Mouse (Mus musculus) myocyte (in vitro differentiated cells): Measurements from ENCODE around the gene Farp1. TPM values are rescaled to one million over a fixed set of nuclear protein-coding genes. Genes with fewer than 3 reads are reported as not detected.

ENCODE experiments used
- H3K27me3 ChIP-seq: one replicate; pipeline ENCODE4 v1.6.1; 2011; ENCODE audit not compliant: control insufficient read depth, insufficient read depth, insufficient read length
- H3K36me3 ChIP-seq: one replicate; pipeline ENCODE4 v1.6.1; 2011; ENCODE audit not compliant: control insufficient read depth, insufficient read depth
- H3K4me2 ChIP-seq: one replicate; pipeline ENCODE4 v1.6.1; 2011; ENCODE audit warnings: low read depth, control low read depth
- H3K4me3 ChIP-seq: one replicate; pipeline ENCODE4 v1.5.1; 2011; ENCODE audit warnings: mild to moderate bottlenecking, control low read depth, moderate library complexity
- H3K79me2 ChIP-seq: one replicate; pipeline ENCODE4 v1.6.1; 2011; ENCODE audit not compliant: control insufficient read depth, insufficient read depth
- H3ac ChIP-seq: one replicate; pipeline ENCODE4 v1.6.1; 2011; ENCODE audit not compliant: control insufficient read depth, insufficient read length
- CEBPB ChIP-seq: IDR thresholded peaks from 2 replicates; pipeline ENCODE4 v1.6.1; 2011; ENCODE audit warnings: mild to moderate bottlenecking, moderate library complexity; ENCODE audit not compliant: poor library complexity, insufficient read depth, severe bottlenecking
- E2F4 ChIP-seq: IDR thresholded peaks from one replicate; pipeline ENCODE4 v1.6.1; 2011; ENCODE audit warnings: mild to moderate bottlenecking, control low read depth, moderate library complexity; ENCODE audit not compliant: insufficient read depth
- MAX ChIP-seq: IDR thresholded peaks from one replicate; pipeline ENCODE4 v1.6.1; 2011; ENCODE audit warnings: low read depth, mild to moderate bottlenecking, control low read depth
- MYOD1 ChIP-seq, 3 experiments: IDR thresholded peaks; one replicate each; pipeline ENCODE4 v1.6.1; 2011; ENCODE audit warnings: control low read depth in 2 of 3, low read depth in 2 of 3, mild to moderate bottlenecking in 2 of 3, moderate library complexity in 1 of 3; ENCODE audit not compliant: insufficient read length in 2 of 3, control insufficient read depth in 1 of 3
- MYOG ChIP-seq, 3 experiments: IDR thresholded peaks; one replicate each; pipeline ENCODE4 v1.6.1; 2011; ENCODE audit warnings: control low read depth in 2 of 3, low read depth in 2 of 3, mild to moderate bottlenecking in 2 of 3; ENCODE audit not compliant: insufficient read length in 2 of 3, control insufficient read depth in 1 of 3, insufficient read depth in 1 of 3
- POLR2A ChIP-seq: IDR thresholded peaks from one replicate; pipeline ENCODE4 v1.6.1; 2011; ENCODE audit warnings: low read depth, mild to moderate bottlenecking, control low read depth, moderate library complexity; ENCODE audit not compliant: insufficient read length
- POLR2AphosphoS2 ChIP-seq: IDR thresholded peaks from one replicate; pipeline ENCODE4 v1.6.1; 2011; ENCODE audit warnings: low read depth, control low read depth; ENCODE audit not compliant: insufficient read length
- REST ChIP-seq: IDR thresholded peaks from one replicate; pipeline ENCODE4 v1.6.1; 2011; ENCODE audit warnings: mild to moderate bottlenecking, control low read depth, moderate library complexity; ENCODE audit not compliant: insufficient read depth, insufficient read length
- SRF ChIP-seq: IDR thresholded peaks from one replicate; pipeline ENCODE4 v1.6.1; 2011; ENCODE audit warnings: low read depth; ENCODE audit not compliant: control insufficient read depth, insufficient read length
- TCF12 ChIP-seq: IDR thresholded peaks from one replicate; pipeline ENCODE4 v1.6.1; 2011; ENCODE audit warnings: mild to moderate bottlenecking, control low read depth; ENCODE audit not compliant: poor library complexity, insufficient read depth, severe bottlenecking
- TCF3 ChIP-seq: IDR thresholded peaks from one replicate; pipeline ENCODE4 v1.6.1; 2011; ENCODE audit warnings: low read depth, control low read depth; ENCODE audit not compliant: insufficient read length
- USF1 ChIP-seq: IDR thresholded peaks from one replicate; pipeline ENCODE4 v1.6.1; 2011; ENCODE audit warnings: low read depth, mild to moderate bottlenecking, control low read depth, moderate library complexity
- polyA plus RNA-seq: library from polyadenylated mRNA; unstranded; fragments of >200 nt; fragmentation: generic; extraction: Trizol; gene quantifications from one replicate; pipeline ENCODE4 v1.2.1, GENCODE M21; 2012; ENCODE audit warnings: missing spikeins

Gene Farp1
- polyA plus RNA-seq, 1 experiment = 29.7 TPM

DNA sequence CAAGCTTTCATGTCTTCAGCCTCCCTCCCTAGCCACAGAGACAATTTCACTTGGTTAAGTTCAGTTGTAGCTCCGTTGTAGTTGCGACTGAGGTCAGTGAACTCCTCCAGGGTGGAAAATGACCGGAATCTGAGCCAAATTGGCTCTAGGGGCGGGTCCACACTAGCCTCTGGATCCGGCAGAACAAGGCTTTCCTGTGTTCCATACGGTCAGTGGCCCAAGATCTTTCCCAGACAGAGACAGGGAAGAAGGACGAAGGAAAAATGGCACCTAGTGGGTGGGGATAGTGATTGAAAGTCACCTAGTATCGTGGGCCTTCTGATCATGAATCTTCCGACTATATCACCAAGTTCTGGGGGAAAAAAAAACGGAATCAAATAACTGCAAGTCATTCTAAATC, 475 bp upstream of the Farp1 start:
- no peaks in the 10 kb centered on the region for H3K27me3 ChIP-seq
- H3K36me3 ChIP-seq = no peaks in the 10 kb centered on the region
- no peak overlapping the region for H3ac ChIP-seq
- H3K79me2 ChIP-seq = peaks cover 37% of the 10 kb centered on the region
- peak overlapping the region; percentile 87 for H3K4me3 ChIP-seq
- peak overlapping the region; percentile 69 for H3K4me2 ChIP-seq
- no peak for TF ChIP-seq REST
- TF ChIP-seq SRF = no peak
- no peak for TF ChIP-seq USF1
- TF ChIP-seq TCF12 = no peak
- TF ChIP-seq MYOD1 (IDR thresholded peaks at IDR 0.05; ENCODE audit: control insufficient read depth in 1 of 3, insufficient read length in 2 of 3, low read depth in 2 of 3) = no peak
- TF ChIP-seq CEBPB = no peak
- TF ChIP-seq MAX = no peak
- TF ChIP-seq POLR2AphosphoS2 = no peak
- TF ChIP-seq MYOG (IDR thresholded peaks at IDR 0.05; ENCODE audit: control insufficient read depth in 1 of 3, insufficient read depth in 1 of 3, insufficient read length in 2 of 3, low read depth in 2 of 3) = no peak
- TF ChIP-seq E2F4 = no peak
- TF ChIP-seq POLR2A = no peak
- TF ChIP-seq TCF3 = no peak

- Histone ChIP-seq H3K79me2 (peaks cover 47% of the 10 kb centered on the region), H3K36me3 (no peaks in the 10 kb centered on the region), H3K4me3 (peak overlapping the region; percentile 87), H3K4me2 (peak overlapping the region; percentile 92), H3K27me3 (no peaks in the 10 kb centered on the region), H3ac (peak overlapping the region; percentile 75)
- TF ChIP-seq POLR2A (peak; percentile 1), E2F4 (no peak)
These were observed 868 bp downstream of the Farp1 start for GRCm38 (mm10) chr14:121035663-121036473.

DNA sequence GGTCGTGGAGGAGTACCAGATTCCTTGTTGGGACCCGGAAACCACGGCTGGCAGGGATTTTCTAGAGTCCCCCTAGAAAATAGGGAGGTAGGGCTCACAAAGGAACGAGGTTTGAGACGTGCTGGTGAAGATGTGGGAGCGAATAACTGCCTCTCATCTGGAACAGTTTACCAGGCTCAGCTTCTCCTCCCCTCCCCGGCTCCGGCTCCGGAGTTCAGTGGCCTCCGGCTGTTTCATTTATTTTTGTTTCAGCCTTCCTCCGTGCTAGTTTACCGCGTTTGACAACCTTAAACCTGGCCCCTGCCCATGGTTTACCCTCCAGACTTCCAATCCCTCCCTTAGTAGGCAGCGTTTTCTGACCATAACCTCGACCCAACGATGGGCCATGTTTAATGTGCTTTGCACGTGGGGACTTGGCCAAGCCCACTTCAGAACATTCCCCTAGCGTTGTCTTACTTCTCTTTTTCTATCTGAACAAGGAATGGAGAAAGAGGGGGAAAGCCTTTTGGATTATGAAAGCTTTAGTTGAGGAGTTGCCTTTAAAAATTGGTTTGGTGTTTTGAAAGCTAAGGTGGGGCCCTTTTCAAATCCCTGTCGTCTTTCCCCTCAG, 1.7 kb downstream of the Farp1 start:
- Histone ChIP-seq H3K4me2 (peak overlapping the region; percentile 92), H3K36me3 (no peaks in the 10 kb centered on the region), H3ac (peak overlapping the region; percentile 75), H3K4me3 (peak overlapping the region; percentile 87), H3K27me3 (no peaks in the 10 kb centered on the region), H3K79me2 (peaks cover 47% of the 10 kb centered on the region)
- TF ChIP-seq MYOG (IDR thresholded peaks at IDR 0.05; ENCODE audit: control insufficient read depth in 1 of 3, insufficient read depth in 1 of 3, insufficient read length in 2 of 3, low read depth in 2 of 3) (no peak), USF1 (no peak), E2F4 (no peak), REST (no peak), MYOD1 (IDR thresholded peaks at IDR 0.05; ENCODE audit: control insufficient read depth in 1 of 3, insufficient read length in 2 of 3, low read depth in 2 of 3) (no peak), TCF3 (no peak), POLR2AphosphoS2 (no peak), CEBPB (no peak), POLR2A (no peak), MAX (no peak), TCF12 (no peak), SRF (no peak)

DNA sequence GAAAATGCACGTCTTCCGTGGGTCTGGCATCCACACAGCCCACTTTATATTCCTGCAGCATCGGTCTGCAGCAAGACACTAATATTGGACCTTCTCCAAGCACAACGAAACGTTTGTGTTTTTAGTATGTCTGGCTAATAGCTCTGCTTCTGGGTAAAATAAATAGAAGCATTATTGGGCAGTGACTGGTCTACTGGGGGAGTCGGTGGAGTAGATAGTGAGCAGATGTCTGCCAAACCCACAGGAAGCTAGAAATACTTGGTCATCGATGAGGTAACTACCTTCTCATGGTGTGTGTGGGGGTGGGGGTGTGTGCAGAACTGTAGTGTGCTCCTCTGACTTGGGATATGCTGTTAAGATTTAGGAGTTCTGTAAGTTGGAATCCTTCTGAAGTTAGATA, 2.3 kb downstream of the Farp1 start:
- H3K27me3 ChIP-seq = no peaks in the 10 kb centered on the region
- no peaks in the 10 kb centered on the region for H3K36me3 ChIP-seq
- H3ac ChIP-seq = no peak overlapping the region
- peak overlapping the region; percentile 87 for H3K4me3 ChIP-seq
- 0 out of 2 replicates have a peak, but pooled peaks have one; percentile 38 for TF ChIP-seq CEBPB
- TF ChIP-seq MYOG (IDR thresholded peaks at IDR 0.05; ENCODE audit: control insufficient read depth in 1 of 3, insufficient read depth in 1 of 3, insufficient read length in 2 of 3, low read depth in 2 of 3) = no peak
- peaks cover 48% of the 10 kb centered on the region for H3K79me2 ChIP-seq
- peak overlapping the region; percentile 92 for H3K4me2 ChIP-seq

DNA sequence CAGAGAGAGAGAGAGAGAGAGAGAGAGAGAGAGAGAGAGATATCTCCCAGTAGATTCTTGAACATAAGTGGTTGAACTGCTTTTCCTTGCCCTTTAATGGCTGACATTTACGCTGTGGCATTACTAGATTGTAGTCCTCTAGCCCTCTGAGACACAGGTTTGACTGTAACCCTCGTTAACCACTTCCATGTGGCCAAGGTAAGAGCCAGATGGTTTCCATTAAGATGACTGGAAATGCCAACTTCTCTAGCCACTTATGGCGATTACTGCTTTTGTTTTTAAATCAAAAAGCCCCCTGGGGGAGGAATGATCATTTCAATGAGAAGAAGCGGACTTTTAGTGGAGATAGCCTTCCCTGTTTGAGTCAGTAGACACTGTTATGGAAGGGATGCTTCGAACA, 3.7 kb downstream of the Farp1 start:
- Histone ChIP-seq H3K4me2 (peak overlapping the region; percentile 1), H3ac (no peak overlapping the region), H3K27me3 (no peaks in the 10 kb centered on the region), H3K4me3 (no peak overlapping the region), H3K36me3 (no peaks in the 10 kb centered on the region), H3K79me2 (peaks cover 62% of the 10 kb centered on the region)
- TF ChIP-seq TCF3 (no peak), SRF (no peak), REST (no peak), MYOD1 (IDR thresholded peaks at IDR 0.05; ENCODE audit: control insufficient read depth in 1 of 3, insufficient read length in 2 of 3, low read depth in 2 of 3) (no peak), USF1 (no peak), MAX (no peak), POLR2AphosphoS2 (no peak), TCF12 (no peak), E2F4 (no peak), MYOG (IDR thresholded peaks at IDR 0.05; ENCODE audit: control insufficient read depth in 1 of 3, insufficient read depth in 1 of 3, insufficient read length in 2 of 3, low read depth in 2 of 3) (no peak), POLR2A (no peak), CEBPB (no peak)
